Mouse (Mus musculus) liver, adult (tissue): ENCODE results near the gene Rab36.

Source experiments
- GATA4 ChIP-seq: IDR thresholded peaks from 2 replicates; pipeline ENCODE4 v1.6.1; 2014; ENCODE audit warnings: mild to moderate bottlenecking, low read length; ENCODE audit not compliant: insufficient replicate concordance

The Rab36 gene

GRCm38 (mm10) chr10:75093252-75093987 lies 56.6 kb downstream of the Rab36 start:
- TF ChIP-seq GATA4, result no peak

GRCm38 (mm10) chr10:75094338-75094737 lies 57.5 kb downstream of the Rab36 start:
- no peak for TF ChIP-seq GATA4

GRCm38 (mm10) chr10:75095216-75095615 lies 58.4 kb downstream of the Rab36 start:
- no peak for TF ChIP-seq GATA4

- no peak for TF ChIP-seq GATA4
Measured at GRCm38 (mm10) chr10:75098446-75099183, 61.8 kb downstream of the Rab36 start.

GRCm38 (mm10) chr10:75100298-75100697 lies 63.4 kb downstream of the Rab36 start:
- no peak for TF ChIP-seq GATA4

- TF ChIP-seq GATA4, result no peak
Measured at GRCm38 (mm10) chr10:75103502-75103901, 66.6 kb downstream of the Rab36 start.
